Mouse (Mus musculus) hindbrain, embryonic 13.5 days (tissue): ENCODE results near the gene Colgalt2. TPM values are rescaled to one million over a fixed set of nuclear protein-coding genes. Genes with fewer than 3 reads are reported as not detected.

Experiments
- ATAC-seq: fragments of 200-750 bp; cut with Nextera tagmentation; 2 replicates; pipeline ENCODE4 v1.8.0; 2017; ENCODE audit warnings: moderate TSS enrichment; ENCODE audit not compliant: low FRiP score
- H3K27ac ChIP-seq: fragments of 300-500 bp; sonication (generic); 2 replicates; pipeline ENCODE4 v1.5.1; 2015; ENCODE audit warnings: inconsistent platforms, mild to moderate bottlenecking, moderate library complexity
- H3K27me3 ChIP-seq: fragments of 300-500 bp; sonication (generic); 2 replicates; pipeline ENCODE4 v1.6.1; 2015; ENCODE audit warnings: mild to moderate bottlenecking, inconsistent platforms
- H3K36me3 ChIP-seq: fragments of 300-500 bp; sonication (generic); 2 replicates; pipeline ENCODE4 v1.6.1; 2015; ENCODE audit warnings: mild to moderate bottlenecking, inconsistent platforms
- H3K4me1 ChIP-seq: fragments of 300-500 bp; sonication (generic); replicated peaks from 2 replicates; pipeline ENCODE4 v1.6.1; 2015; ENCODE audit warnings: inconsistent platforms
- H3K4me2 ChIP-seq: fragments of 300-500 bp; sonication (generic); 2 replicates; pipeline ENCODE4 v1.6.1; 2015; ENCODE audit warnings: inconsistent platforms, mild to moderate bottlenecking, moderate library complexity
- H3K4me3 ChIP-seq: fragments of 300-500 bp; sonication (generic); 2 replicates; pipeline ENCODE4 v1.5.1; 2015; ENCODE audit warnings: mild to moderate bottlenecking, inconsistent platforms
- H3K9ac ChIP-seq: fragments of 300-500 bp; sonication (generic); 2 replicates; pipeline ENCODE4 v1.6.1; 2015; ENCODE audit warnings: mild to moderate bottlenecking, inconsistent platforms
- H3K9me3 ChIP-seq: fragments of 300-500 bp; sonication (generic); 2 replicates; pipeline ENCODE4 v1.6.1; 2016; ENCODE audit warnings: inconsistent platforms
- WGBS: fragments of 180-500 bp; shearing (Covaris S2); methylation state at CpG from one replicate; pipeline ENCODE4 v1.1.7; 2015; 5-methylcytosine and 5-hydroxymethylcytosine counted together
- polyA plus RNA-seq: library from polyadenylated mRNA; unstranded; fragments of >200 nt; fragmentation: Nextera tagmentation; extraction: Ambion mirVana; gene quantifications from 2 replicates; pipeline ENCODE4 v1.2.1, GENCODE M21; 2015

The Colgalt2 gene
- polyA plus RNA-seq, 1 experiment from 2014 or later: 2.5 TPM

DNA sequence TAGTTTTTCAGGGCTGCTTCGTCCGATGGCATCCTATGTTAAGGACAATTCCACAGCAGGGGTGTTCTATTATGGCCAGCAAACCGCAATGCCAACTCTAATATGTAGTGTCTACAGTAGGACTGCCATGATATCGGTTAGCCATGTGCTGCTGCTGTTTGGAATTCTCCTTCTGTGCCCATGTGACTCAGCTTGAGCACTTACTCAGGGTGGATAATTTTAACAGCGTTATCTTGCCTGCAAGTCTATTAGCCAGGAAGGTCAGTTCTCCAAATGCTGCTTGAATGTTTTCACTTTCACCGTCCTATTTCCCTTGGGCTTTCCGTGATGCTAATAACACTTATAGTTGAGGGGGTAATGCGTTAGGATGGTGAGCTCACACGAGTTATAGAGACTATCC lies 126.5 kb downstream of the Colgalt2 start:
- Histone ChIP-seq H3K27me3 (no peaks in the 10 kb centered on the region), H3K9me3 (no peaks in the 10 kb centered on the region), H3K4me3 (no peak overlapping the region), H3K4me1 (peaks cover 11% of the 10 kb centered on the region), H3K36me3 (peaks cover 8% of the 10 kb centered on the region), H3K4me2 (no peak overlapping the region), H3K9ac (no peak overlapping the region), H3K27ac (no peak overlapping the region)
- no peak for ATAC-seq
- WGBS: 59% methylated on average over 9 of the region's 9 CpGs

GRCm38 (mm10) chr1:152528214-152528613 lies 128.6 kb downstream of the Colgalt2 start:
- no peak for ATAC-seq
- H3K27me3 ChIP-seq: no peaks in the 10 kb centered on the region
- WGBS: 83% methylated on average over 6 of the region's 6 CpGs
- no peaks in the 10 kb centered on the region for H3K9me3 ChIP-seq
- no peak overlapping the region for H3K4me2 ChIP-seq
- H3K9ac ChIP-seq: no peak overlapping the region
- peaks cover 10% of the 10 kb centered on the region; the same call in 1 of the 2 replicates for H3K36me3 ChIP-seq
- peaks cover 11% of the 10 kb centered on the region for H3K4me1 ChIP-seq
- no peak overlapping the region for H3K4me3 ChIP-seq
- no peak overlapping the region for H3K27ac ChIP-seq

DNA sequence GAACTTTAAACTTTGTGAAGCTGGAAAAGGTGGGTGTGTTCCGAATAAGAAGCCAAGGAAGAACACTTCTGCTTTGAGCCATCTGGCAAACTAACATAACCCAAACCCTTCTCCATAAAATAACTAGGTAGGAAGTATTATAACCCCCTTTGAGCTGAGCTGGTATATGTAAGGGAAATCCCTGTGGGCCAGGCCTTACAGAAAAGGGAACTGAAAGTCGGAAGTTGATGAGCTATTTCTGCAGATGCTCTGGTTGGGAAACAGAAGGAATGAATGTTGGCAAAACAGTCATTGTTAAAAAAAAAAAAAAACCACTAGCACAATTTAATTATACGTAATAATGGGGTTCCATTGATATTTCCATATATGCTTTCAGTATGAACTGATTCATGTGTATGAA lies 129.1 kb downstream of the Colgalt2 start:
- 91% methylated on average over 3 of the region's 3 CpGs for WGBS
- no peak overlapping the region for H3K4me2 ChIP-seq
- H3K9ac ChIP-seq: no peak overlapping the region
- H3K27me3 ChIP-seq: no peaks in the 10 kb centered on the region
- peaks cover 11% of the 10 kb centered on the region for H3K4me1 ChIP-seq
- no peaks in the 10 kb centered on the region for H3K9me3 ChIP-seq
- ATAC-seq: no peak
- H3K36me3 ChIP-seq: peaks cover 12% of the 10 kb centered on the region
- H3K27ac ChIP-seq: no peak overlapping the region
- H3K4me3 ChIP-seq: no peak overlapping the region

GRCm38 (mm10) chr1:152531498-152531897 lies 131.9 kb downstream of the Colgalt2 start:
- Histone ChIP-seq H3K36me3 (peaks cover 12% of the 10 kb centered on the region), H3K9ac (no peak overlapping the region), H3K4me3 (no peak overlapping the region), H3K9me3 (no peaks in the 10 kb centered on the region), H3K4me1 (no peaks in the 10 kb centered on the region; the same call in 1 of the 2 replicates), H3K4me2 (no peak overlapping the region), H3K27ac (no peak overlapping the region), H3K27me3 (no peaks in the 10 kb centered on the region)
- 75% methylated on average over 15 of the region's 15 CpGs for WGBS
- ATAC-seq: no peak

DNA sequence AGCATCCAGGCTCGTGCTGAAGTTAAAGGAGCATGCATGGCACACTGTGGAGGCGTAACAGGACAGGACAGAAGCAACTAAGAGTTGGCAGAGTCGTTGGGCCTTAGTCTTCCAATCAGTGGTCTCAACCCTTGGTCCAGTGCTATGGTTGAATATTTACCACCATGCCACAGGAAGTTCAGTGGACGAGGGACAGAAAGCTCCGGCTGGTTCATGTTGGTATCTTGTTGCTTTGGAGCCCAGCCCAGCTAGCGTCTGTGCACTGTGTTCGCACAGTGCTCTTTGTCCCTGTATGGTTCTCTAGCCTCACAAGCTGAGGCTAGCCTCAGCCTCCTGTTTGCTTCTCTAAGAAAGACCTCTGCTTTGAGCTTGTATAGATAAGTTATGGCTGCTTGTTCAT lies 134.9 kb downstream of the Colgalt2 start:
- 93% methylated on average over 7 of the region's 7 CpGs for WGBS
- H3K4me2 ChIP-seq: no peak overlapping the region
- no peak for ATAC-seq
- H3K4me1 ChIP-seq: peaks cover 4% of the 10 kb centered on the region; the same call in 1 of the 2 replicates
- no peaks in the 10 kb centered on the region for H3K9me3 ChIP-seq
- H3K27ac ChIP-seq: no peak overlapping the region
- H3K36me3 ChIP-seq: peaks cover 21% of the 10 kb centered on the region
- H3K9ac ChIP-seq: no peak overlapping the region
- no peaks in the 10 kb centered on the region for H3K27me3 ChIP-seq
- H3K4me3 ChIP-seq: no peak overlapping the region

DNA sequence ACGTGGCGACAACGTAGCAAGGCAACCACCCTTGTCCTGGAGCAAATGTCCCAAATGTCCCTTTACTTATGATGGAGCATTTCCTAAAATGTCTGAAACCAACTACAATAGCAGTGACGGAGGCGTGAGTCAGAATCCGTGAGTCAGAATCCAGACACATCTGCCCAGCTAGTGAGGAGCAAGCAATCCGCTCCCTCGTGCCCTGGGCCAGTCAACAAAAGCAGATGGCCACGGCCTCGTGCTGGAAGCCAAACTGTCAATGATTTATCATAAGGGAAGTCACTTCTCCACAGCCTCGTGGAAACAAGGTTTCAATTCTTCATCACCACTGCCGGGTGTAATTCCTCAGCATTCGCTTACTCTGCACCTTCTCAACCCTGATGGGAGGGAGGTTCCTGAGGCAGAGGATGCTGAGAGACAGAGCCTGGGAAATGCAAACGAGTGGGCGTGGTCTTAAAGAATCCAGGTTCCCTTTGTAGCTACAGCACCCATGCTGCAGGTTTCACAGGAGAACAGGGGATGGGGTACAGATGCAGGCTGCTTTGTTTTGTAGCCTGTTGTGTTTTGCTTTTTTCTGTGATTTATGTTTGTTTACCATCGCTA lies 136.9 kb downstream of the Colgalt2 start:
- no peaks in the 10 kb centered on the region for H3K27me3 ChIP-seq
- H3K9ac ChIP-seq: no peak overlapping the region
- H3K9me3 ChIP-seq: no peaks in the 10 kb centered on the region
- H3K4me2 ChIP-seq: no peak overlapping the region
- H3K36me3 ChIP-seq: peaks cover 14% of the 10 kb centered on the region
- 50% methylated on average over 16 of the region's 16 CpGs for WGBS
- peaks cover 4% of the 10 kb centered on the region; the same call in 1 of the 2 replicates for H3K4me1 ChIP-seq
- no peak overlapping the region for H3K4me3 ChIP-seq
- ATAC-seq: no peak
- peak overlapping the region; percentile 48; the same call in 1 of the 2 replicates for H3K27ac ChIP-seq

- no peak overlapping the region for H3K4me3 ChIP-seq
- 0 out of 2 replicates have a peak overlapping the region, but pooled peaks have one; percentile 19 for H3K9ac ChIP-seq
- 0 out of 2 replicates have a peak overlapping the region, but pooled peaks have one; percentile 48 for H3K27ac ChIP-seq
- H3K27me3 ChIP-seq: no peaks in the 10 kb centered on the region
- 60% methylated on average over 13 of the region's 13 CpGs for WGBS
- H3K9me3 ChIP-seq: no peaks in the 10 kb centered on the region
- H3K4me2 ChIP-seq: no peak overlapping the region
- ATAC-seq: no peak
- H3K36me3 ChIP-seq: peaks cover 18% of the 10 kb centered on the region
- H3K4me1 ChIP-seq: peaks cover 4% of the 10 kb centered on the region; the same call in 1 of the 2 replicates
Measured at GRCm38 (mm10) chr1:152537186-152537585, 137.6 kb downstream of the Colgalt2 start.

GRCm38 (mm10) chr1:152538817-152539216 lies 139.2 kb downstream of the Colgalt2 start:
- Histone ChIP-seq H3K9me3 (no peaks in the 10 kb centered on the region), H3K4me3 (no peak overlapping the region), H3K36me3 (peaks cover 20% of the 10 kb centered on the region), H3K27ac (no peak overlapping the region), H3K4me2 (no peak overlapping the region), H3K27me3 (no peaks in the 10 kb centered on the region), H3K4me1 (peaks cover 4% of the 10 kb centered on the region; the same call in 1 of the 2 replicates), H3K9ac (no peak overlapping the region)
- 96% methylated on average over 4 of the region's 4 CpGs for WGBS
- no peak for ATAC-seq

DNA sequence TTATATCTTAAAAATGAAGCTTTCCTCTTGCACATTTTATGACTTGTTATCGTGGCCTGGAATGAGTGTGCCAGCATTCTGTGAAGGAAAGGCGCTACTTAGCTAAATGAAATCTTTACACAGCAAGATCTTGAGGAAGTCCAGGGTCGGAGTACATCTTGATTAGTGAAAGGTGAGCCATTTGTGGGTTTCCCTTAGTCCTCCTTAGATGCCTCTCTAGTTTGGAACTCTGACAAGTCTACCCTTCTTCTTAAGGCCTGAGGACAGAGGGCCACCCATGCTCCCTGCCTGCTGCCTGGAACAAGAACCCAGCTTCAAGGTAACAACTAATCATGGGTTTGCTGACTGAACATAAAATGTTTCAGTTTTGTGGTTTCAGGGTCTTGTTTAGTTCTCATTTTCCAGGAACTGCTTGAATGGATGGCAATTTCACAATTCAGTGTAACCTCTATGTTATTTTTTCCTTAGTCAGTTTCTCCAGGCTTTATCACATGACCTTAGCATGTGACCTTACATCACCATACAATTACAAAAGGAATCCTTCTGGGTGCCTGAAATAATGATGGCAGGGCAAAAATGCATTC lies 140.8 kb downstream of the Colgalt2 start:
- ATAC-seq: no peak
- WGBS: 97% methylated on average over 3 of the region's 3 CpGs
- H3K4me2 ChIP-seq: no peak overlapping the region
- H3K9me3 ChIP-seq: no peaks in the 10 kb centered on the region
- no peak overlapping the region for H3K27ac ChIP-seq
- no peak overlapping the region for H3K4me3 ChIP-seq
- H3K4me1 ChIP-seq: peaks cover 4% of the 10 kb centered on the region; the same call in 1 of the 2 replicates
- H3K36me3 ChIP-seq: peaks cover 29% of the 10 kb centered on the region
- H3K27me3 ChIP-seq: no peaks in the 10 kb centered on the region
- H3K9ac ChIP-seq: no peak overlapping the region

- H3K9ac ChIP-seq: no peak overlapping the region
- H3K27ac ChIP-seq: no peak overlapping the region
- H3K4me3 ChIP-seq: no peak overlapping the region
- no peak for ATAC-seq
- H3K4me1 ChIP-seq: no peaks in the 10 kb centered on the region
- no peaks in the 10 kb centered on the region for H3K27me3 ChIP-seq
- WGBS: 92% methylated on average over 6 of the region's 6 CpGs
- peaks cover 31% of the 10 kb centered on the region for H3K36me3 ChIP-seq
- H3K4me2 ChIP-seq: no peak overlapping the region
- no peaks in the 10 kb centered on the region for H3K9me3 ChIP-seq
Measured at GRCm38 (mm10) chr1:152542747-152543378, 143.2 kb downstream of the Colgalt2 start.

GRCm38 (mm10) chr1:152543449-152544159 lies 144.0 kb downstream of the Colgalt2 start:
- H3K36me3 ChIP-seq: peaks cover 33% of the 10 kb centered on the region
- WGBS: 94% methylated on average over 2 of the region's 2 CpGs
- H3K9ac ChIP-seq: no peak overlapping the region
- no peaks in the 10 kb centered on the region for H3K9me3 ChIP-seq
- ATAC-seq: no peak
- H3K27ac ChIP-seq: no peak overlapping the region
- H3K4me1 ChIP-seq: no peaks in the 10 kb centered on the region
- no peaks in the 10 kb centered on the region for H3K27me3 ChIP-seq
- H3K4me2 ChIP-seq: no peak overlapping the region
- H3K4me3 ChIP-seq: no peak overlapping the region

GRCm38 (mm10) chr1:152549061-152549738 lies 149.6 kb downstream of the Colgalt2 start:
- Histone ChIP-seq H3K4me2 (no peak overlapping the region), H3K27ac (no peak overlapping the region), H3K27me3 (no peaks in the 10 kb centered on the region), H3K9me3 (no peaks in the 10 kb centered on the region), H3K36me3 (peaks cover 26% of the 10 kb centered on the region), H3K4me1 (no peaks in the 10 kb centered on the region), H3K9ac (no peak overlapping the region), H3K4me3 (no peak overlapping the region)
- WGBS: 88% methylated on average over 13 of the region's 13 CpGs
- ATAC-seq: no peak
